Mouse (Mus musculus) MEL (cell line): ENCODE measurements around the gene Trip13. TPM values are rescaled to one million over a fixed set of nuclear protein-coding genes. Genes with fewer than 3 reads are reported as not detected.

Experiments
- DNase-seq: peaks from one replicate; pipeline ENCODE4 v3.0.0; 2011; ENCODE audit warnings: low read depth, low spot score
- H3K27ac ChIP-seq: 2 replicates; pipeline ENCODE4 v1.5.1; 2012; ENCODE audit warnings: low read depth, mild to moderate bottlenecking, control low read depth, low read length, moderate library complexity; ENCODE audit not compliant: control insufficient read depth
- H3K27me3 ChIP-seq, 2 experiments: fragments of 150-350 bp in 1 of 2; sonication (generic) in 1 of 2; 2 replicates each; pipeline ENCODE4 v1.6.1; 2012; ENCODE audit warnings: low read length in 2 of 2, mild to moderate bottlenecking in 2 of 2, improper control_type of control experiment in 1 of 2, moderate library complexity in 1 of 2; ENCODE audit not compliant: insufficient read depth in 2 of 2, control insufficient read depth in 1 of 2
- H3K36me3 ChIP-seq, 2 experiments: 2 replicates each; pipeline ENCODE4 v1.6.1; 2012 to 2014; ENCODE audit warnings: low read length in 2 of 2, improper control_type of control experiment in 1 of 2, inconsistent platforms in 1 of 2, mild to moderate bottlenecking in 1 of 2; ENCODE audit not compliant: insufficient read depth in 2 of 2, control insufficient read depth in 1 of 2
- H3K4me1 ChIP-seq, 2 experiments: fragments of 150-350 bp in 1 of 2; sonication (generic) in 1 of 2; 2 replicates each; pipeline ENCODE4 v1.6.1; 2012; ENCODE audit warnings: low read length in 2 of 2, improper control_type of control experiment in 1 of 2, mild to moderate bottlenecking in 1 of 2; ENCODE audit not compliant: insufficient read depth in 2 of 2, control insufficient read depth in 1 of 2
- H3K4me3 ChIP-seq, 2 experiments: fragments of 150-350 bp in 1 of 2; sonication (generic) in 1 of 2; 2 replicates each; pipeline ENCODE4 v1.5.1; 2012; ENCODE audit warnings: low read depth in 2 of 2, low read length in 2 of 2, mild to moderate bottlenecking in 2 of 2, moderate library complexity in 2 of 2, control low read depth in 1 of 2, improper control_type of control experiment in 1 of 2; ENCODE audit not compliant: control insufficient read depth in 1 of 2, insufficient read depth in 1 of 2
- H3K79me2 ChIP-seq: 2 replicates; pipeline ENCODE4 v1.6.1; 2012; ENCODE audit warnings: mild to moderate bottlenecking, low read length, moderate library complexity; ENCODE audit not compliant: control insufficient read depth, poor library complexity, insufficient read depth
- H3K9ac ChIP-seq: 2 replicates; pipeline ENCODE4 v1.6.1; 2012; ENCODE audit warnings: low read depth, mild to moderate bottlenecking, control low read depth, low read length, moderate library complexity; ENCODE audit not compliant: control insufficient read depth, poor library complexity, severe bottlenecking
- H3K9me3 ChIP-seq: fragments of 150-350 bp; sonication (generic); replicated peaks from 2 replicates; pipeline ENCODE4 v1.6.1; 2012; ENCODE audit warnings: mild to moderate bottlenecking, low read length, improper control_type of control experiment, moderate library complexity; ENCODE audit not compliant: insufficient read depth
- CHD1 ChIP-seq: IDR thresholded peaks from 2 replicates; pipeline ENCODE4 v1.6.1; 2012; ENCODE audit warnings: low read depth, mild to moderate bottlenecking, inconsistent platforms, low read length, improper control_type of control experiment
- CHD2 ChIP-seq: IDR thresholded peaks from 2 replicates; pipeline ENCODE4 v1.6.1; 2011; ENCODE audit warnings: low read length, improper control_type of control experiment
- CTCF ChIP-seq, 3 experiments: IDR thresholded peaks in 2 of 3; conservative IDR thresholded peaks in 1 of 3; 2 replicates each; pipeline ENCODE4 v1.5.1; 2011 to 2012; ENCODE audit warnings: low read length in 3 of 3, low read depth in 2 of 3, mild to moderate bottlenecking in 2 of 3, improper control_type of control experiment in 1 of 3, inconsistent platforms in 1 of 3, mixed read lengths in 1 of 3, moderate library complexity in 1 of 3; ENCODE audit not compliant: control insufficient read depth in 1 of 3, insufficient read depth in 1 of 3, poor library complexity in 1 of 3, severe bottlenecking in 1 of 3
- E2F4 ChIP-seq: IDR thresholded peaks from 2 replicates; pipeline ENCODE4 v1.6.1; 2011; ENCODE audit warnings: low read depth, low read length, improper control_type of control experiment, borderline replicate concordance
- ELF1 ChIP-seq: IDR thresholded peaks from 2 replicates; pipeline ENCODE4 v1.6.1; 2014; ENCODE audit warnings: low read depth, mild to moderate bottlenecking, inconsistent platforms, low read length, improper control_type of control experiment, moderate library complexity
- EP300 ChIP-seq, 2 experiments: IDR thresholded peaks; 2 replicates each; pipeline ENCODE4 v1.6.1; 2011; ENCODE audit warnings: improper control_type of control experiment in 2 of 2, low read length in 2 of 2, low read depth in 1 of 2, mild to moderate bottlenecking in 1 of 2
- ETS1 ChIP-seq: IDR thresholded peaks from 2 replicates; pipeline ENCODE4 v1.6.1; 2012; ENCODE audit warnings: low read depth, mild to moderate bottlenecking, inconsistent platforms, low read length, improper control_type of control experiment, moderate library complexity
- GABPA ChIP-seq: IDR thresholded peaks from 2 replicates; pipeline ENCODE4 v1.6.1; 2012; ENCODE audit warnings: low read depth, mild to moderate bottlenecking, inconsistent platforms, low read length, improper control_type of control experiment, moderate library complexity
- GATA1 ChIP-seq: IDR thresholded peaks from 2 replicates; pipeline ENCODE4 v1.6.1; 2011; ENCODE audit warnings: low read depth, low read length, improper control_type of control experiment
- HCFC1 ChIP-seq: IDR thresholded peaks from 2 replicates; pipeline ENCODE4 v1.6.1; 2012; ENCODE audit warnings: low read depth, mild to moderate bottlenecking, inconsistent platforms, low read length, improper control_type of control experiment, moderate library complexity
- KAT2A ChIP-seq: conservative IDR thresholded peaks from 2 replicates; pipeline ENCODE4 v1.6.1; 2012; ENCODE audit warnings: low read depth, low read length, improper control_type of control experiment, inconsistent platforms
- MAFK ChIP-seq: IDR thresholded peaks from 2 replicates; pipeline ENCODE4 v1.6.1; 2011; ENCODE audit warnings: low read depth, mild to moderate bottlenecking, low read length, improper control_type of control experiment, borderline replicate concordance
- MAZ ChIP-seq: IDR thresholded peaks from 2 replicates; pipeline ENCODE4 v1.6.1; 2012; ENCODE audit warnings: low read depth, mild to moderate bottlenecking, inconsistent platforms, low read length, improper control_type of control experiment
- MYB ChIP-seq: IDR thresholded peaks from 2 replicates; pipeline ENCODE4 v1.6.1; 2011; ENCODE audit warnings: mild to moderate bottlenecking, low read depth, low read length, improper control_type of control experiment
- MYC ChIP-seq: IDR thresholded peaks from 2 replicates; pipeline ENCODE4 v1.6.1; 2011; ENCODE audit warnings: low read depth, mild to moderate bottlenecking, low read length, improper control_type of control experiment, moderate library complexity
- NELFE ChIP-seq: IDR thresholded peaks from 2 replicates; pipeline ENCODE4 v1.6.1; 2011; ENCODE audit warnings: low read depth, low read length, improper control_type of control experiment
- POLR2A ChIP-seq, 2 experiments: IDR thresholded peaks; 2 replicates each; pipeline ENCODE4 v1.6.1; 2011 to 2012; ENCODE audit warnings: low read length in 2 of 2, mild to moderate bottlenecking in 2 of 2, control low read depth in 1 of 2, improper control_type of control experiment in 1 of 2, low read depth in 1 of 2, moderate library complexity in 1 of 2; ENCODE audit not compliant: control insufficient read depth in 1 of 2, insufficient read depth in 1 of 2, poor library complexity in 1 of 2
- POLR2AphosphoS2 ChIP-seq: IDR thresholded peaks from 2 replicates; pipeline ENCODE4 v1.6.1; 2011; ENCODE audit warnings: low read length, improper control_type of control experiment
- RAD21 ChIP-seq: IDR thresholded peaks from 2 replicates; pipeline ENCODE4 v1.6.1; 2011; ENCODE audit warnings: mild to moderate bottlenecking, low read depth, low read length, improper control_type of control experiment
- SIN3A ChIP-seq: IDR thresholded peaks from 2 replicates; pipeline ENCODE4 v1.6.1; 2012; ENCODE audit warnings: low read length, improper control_type of control experiment, inconsistent platforms
- SMC3 ChIP-seq: IDR thresholded peaks from 2 replicates; pipeline ENCODE4 v1.6.1; 2011; ENCODE audit warnings: low read depth, low read length, improper control_type of control experiment
- TAL1 ChIP-seq: IDR thresholded peaks from 2 replicates; pipeline ENCODE4 v1.6.1; 2012; ENCODE audit warnings: mild to moderate bottlenecking, inconsistent platforms, low read length, moderate library complexity, mixed read lengths
- TBP ChIP-seq: IDR thresholded peaks from 2 replicates; pipeline ENCODE4 v1.8.0; 2011; ENCODE audit warnings: low read depth, low read length, improper control_type of control experiment
- TCF12 ChIP-seq: IDR thresholded peaks from 2 replicates; pipeline ENCODE4 v1.6.1; 2014; ENCODE audit warnings: low read depth, mild to moderate bottlenecking, inconsistent platforms, low read length, improper control_type of control experiment, moderate library complexity
- UBTF ChIP-seq: IDR thresholded peaks from 2 replicates; pipeline ENCODE4 v1.6.1; 2012; ENCODE audit warnings: low read depth, mild to moderate bottlenecking, inconsistent platforms, low read length, improper control_type of control experiment, moderate library complexity, borderline replicate concordance; ENCODE audit not compliant: insufficient read depth
- ZC3H11A ChIP-seq: IDR thresholded peaks from 2 replicates; pipeline ENCODE4 v1.6.1; 2012; ENCODE audit warnings: low read depth, mild to moderate bottlenecking, inconsistent platforms, low read length, improper control_type of control experiment
- ZNF384 ChIP-seq: IDR thresholded peaks from 2 replicates; pipeline ENCODE4 v1.6.1; 2012; ENCODE audit warnings: low read depth, mild to moderate bottlenecking, inconsistent platforms, low read length, improper control_type of control experiment
- polyA plus RNA-seq, 2 experiments: library from polyadenylated mRNA; stranded (reverse) in 1 of 2; unstranded in 1 of 2; fragments of >175 nt in 1 of 2; fragments of >200 nt in 1 of 2; gene quantifications; 2 replicates each; pipeline versions ENCODE4 v1.2.1 to v1.2.4; 2012; ENCODE audit warnings: low replicate concordance in 2 of 2, low read depth in 1 of 2; ENCODE audit not compliant: insufficient read length in 2 of 2, insufficient read depth in 1 of 2, missing spikeins in 1 of 2
- total RNA-seq: library from RNA; depleted of rRNA; stranded (reverse); fragments of 300-350 nt; gene quantifications from 2 replicates; pipeline ENCODE4 v1.2.3, GENCODE M21; 2012

Trip13 gene
- total and polyA plus RNA-seq, 3 experiments, result 48.9 to 55.3 TPM; not detected in 1

GRCm38 (mm10) chr13:73907683-73908412 lies 29.7 kb downstream of the Trip13 start:
- Histone ChIP-seq H3K4me3 (no peak overlapping the region), H3K27ac (no peak overlapping the region), H3K9ac (no peak overlapping the region), H3K9me3 (no peaks in the 10 kb centered on the region), H3K79me2 (no peaks in the 10 kb centered on the region), H3K36me3 (peaks cover 0 to 2% of the 10 kb centered on the region in 2 experiments; a peak in 2 of 4 replicates), H3K4me1 (no peaks in the 10 kb centered on the region), H3K27me3 (no peaks in the 10 kb centered on the region)
- peak; percentile 69 for DNase-seq
- TF ChIP-seq SMC3, result peak; percentile 72
- TF ChIP-seq POLR2A (IDR thresholded peaks at IDR 0.05; ENCODE audit: control insufficient read depth in 1 of 2, insufficient read depth in 1 of 2, low read depth in 1 of 2, low read length in 2 of 2, poor library complexity in 1 of 2), result no peak
- TF ChIP-seq KAT2A, result no peak
- TF ChIP-seq SIN3A, result no peak
- TF ChIP-seq ZC3H11A, result peak; percentile 40; the same call in 1 of the 2 replicates
- TF ChIP-seq GABPA, result no peak
- TF ChIP-seq MYC, result no peak
- no peak for TF ChIP-seq TCF12
- no peak for TF ChIP-seq MAFK
- TF ChIP-seq RAD21, result peak; percentile 80
- TF ChIP-seq HCFC1, result no peak
- TF ChIP-seq ELF1, result no peak
- TF ChIP-seq TAL1, result no peak
- TF ChIP-seq MYB, result no peak
- no peak for TF ChIP-seq ETS1
- TF ChIP-seq CTCF (IDR thresholded peaks at IDR 0.05 in 2 of 3, conservative IDR thresholded peaks at IDR 0.05 in 1 of 3; ENCODE audit: control insufficient read depth in 1 of 3, insufficient read depth in 1 of 3, low read depth in 2 of 3, low read length in 3 of 3, poor library complexity in 1 of 3, severe bottlenecking in 1 of 3), result peak; percentile 22 to 78 (median 57); a peak in 5 of 6 replicates
- TF ChIP-seq MAZ, result no peak
- TF ChIP-seq CHD1, result no peak
- TF ChIP-seq ZNF384, result no peak
- no peak for TF ChIP-seq EP300 (IDR thresholded peaks at IDR 0.05; ENCODE audit: low read depth in 1 of 2, low read length in 2 of 2)
- TF ChIP-seq POLR2AphosphoS2, result no peak

GRCm38 (mm10) chr13:73907136-73907535 lies 30.4 kb downstream of the Trip13 start:
- H3K4me1 ChIP-seq, result no peaks in the 10 kb centered on the region
- H3K36me3 ChIP-seq, result no peaks in the 10 kb centered on the region
- TF ChIP-seq ZC3H11A, result no peak
- no peak for TF ChIP-seq MAZ
- TF ChIP-seq POLR2AphosphoS2, result no peak
- TF ChIP-seq HCFC1, result no peak
- no peak for TF ChIP-seq SMC3
- no peak for TF ChIP-seq E2F4
- no peak for TF ChIP-seq ELF1
- TF ChIP-seq NELFE, result no peak
- no peak for TF ChIP-seq TAL1
- no peak for TF ChIP-seq MYC
- TF ChIP-seq MAFK, result no peak
- no peak for TF ChIP-seq RAD21
- no peak for TF ChIP-seq GATA1
- TF ChIP-seq TBP, result no peak
- TF ChIP-seq CHD1, result no peak
- TF ChIP-seq ZNF384, result no peak
- TF ChIP-seq UBTF, result no peak
- no peak for TF ChIP-seq CHD2

More at GRCm38 (mm10) chr13:73907136-73907535, 30.4 kb downstream of the Trip13 start:
- H3K9me3 ChIP-seq, result no peaks in the 10 kb centered on the region
- H3K27ac ChIP-seq, result no peak overlapping the region
- no peak overlapping the region for H3K4me3 ChIP-seq
- H3K79me2 ChIP-seq, result no peaks in the 10 kb centered on the region
- H3K27me3 ChIP-seq, result no peaks in the 10 kb centered on the region
- DNase-seq, result no peak
- H3K9ac ChIP-seq, result no peak overlapping the region
